Mouse (Mus musculus) brown adipose tissue, adult 24 weeks (tissue): Measurements from ENCODE around the gene Slco1b2. TPM values are rescaled to one million over a fixed set of nuclear protein-coding genes. Genes with fewer than 3 reads are reported as not detected.
"Not testable (repeated sequence)": the region's sequence is repeated elsewhere in the genome, so short reads cannot be mapped to it uniquely, and the experiment has no call there.

Experiments
- H3K27ac ChIP-seq: fragments of 200-500 bp; replicated peaks from 2 replicates; pipeline ENCODE4 v1.5.1; 2012; ENCODE audit warnings: low read depth, mild to moderate bottlenecking, low read length
- H3K4me1 ChIP-seq: fragments of 200-500 bp; 2 replicates; pipeline ENCODE4 v1.6.1; 2012; ENCODE audit warnings: low read length, mixed read lengths; ENCODE audit not compliant: control insufficient read depth, insufficient read depth, insufficient read length
- H3K4me3 ChIP-seq: fragments of 200-500 bp; 2 replicates; pipeline ENCODE4 v1.5.1; 2012; ENCODE audit warnings: low read depth, mild to moderate bottlenecking, low read length, moderate library complexity; ENCODE audit not compliant: insufficient read depth
- polyA plus RNA-seq: library from polyadenylated mRNA; stranded (reverse); fragments of >200 nt; gene quantifications from 2 replicates; pipeline ENCODE4 v1.2.4, GENCODE M21; 2012; ENCODE audit not compliant: missing spikeins, insufficient read depth, insufficient read length

Gene Slco1b2
- not detected in 2 replicates for polyA plus RNA-seq

DNA sequence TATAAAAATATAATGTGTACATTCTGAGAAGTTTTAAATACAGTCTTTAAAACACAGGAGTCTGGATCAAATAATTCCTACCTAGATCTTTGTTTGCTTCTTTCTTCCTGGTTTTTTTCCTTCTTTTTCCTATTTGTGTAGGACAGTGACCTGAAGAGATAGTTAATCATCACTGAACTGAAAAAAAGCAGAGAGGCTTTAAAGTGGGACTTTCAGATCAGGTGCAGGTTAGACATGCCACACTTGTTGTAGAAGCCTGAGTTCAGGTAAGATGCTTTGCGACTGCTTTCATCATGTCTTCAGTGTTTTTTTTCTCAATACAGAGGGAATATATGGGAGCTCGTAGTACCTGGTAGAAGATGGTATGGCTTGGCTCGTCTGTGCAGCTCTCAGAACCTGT, at the start of gene Slco1b2:
Slco1b2 (plus strand) TSS at position 228 of the 400 bp plus-strand sequence.
- H3K27ac ChIP-seq = no peak within 1 kb of the TSS
- no peak within 1 kb of the TSS for H3K4me3 ChIP-seq
- no peaks in the 10 kb centered on the region for H3K4me1 ChIP-seq

GRCm38 (mm10) chr6:141584791-141585403, 44.4 kb upstream of the Slco1b2 start:
- Histone ChIP-seq H3K4me1 (no peaks in the 10 kb centered on the region), H3K27ac (no peak overlapping the region), H3K4me3 (no peak overlapping the region)

- Histone ChIP-seq H3K4me3 (no peak overlapping the region), H3K4me1 (no peaks in the 10 kb centered on the region), H3K27ac (no peak overlapping the region)
Observed at GRCm38 (mm10) chr6:141590002-141590401, 39.3 kb upstream of the Slco1b2 start.

- not testable (repeated sequence) for H3K27ac ChIP-seq, H3K4me3 ChIP-seq, H3K4me1 ChIP-seq
Observed at GRCm38 (mm10) chr6:141590598-141591200, 38.6 kb upstream of the Slco1b2 start.

DNA sequence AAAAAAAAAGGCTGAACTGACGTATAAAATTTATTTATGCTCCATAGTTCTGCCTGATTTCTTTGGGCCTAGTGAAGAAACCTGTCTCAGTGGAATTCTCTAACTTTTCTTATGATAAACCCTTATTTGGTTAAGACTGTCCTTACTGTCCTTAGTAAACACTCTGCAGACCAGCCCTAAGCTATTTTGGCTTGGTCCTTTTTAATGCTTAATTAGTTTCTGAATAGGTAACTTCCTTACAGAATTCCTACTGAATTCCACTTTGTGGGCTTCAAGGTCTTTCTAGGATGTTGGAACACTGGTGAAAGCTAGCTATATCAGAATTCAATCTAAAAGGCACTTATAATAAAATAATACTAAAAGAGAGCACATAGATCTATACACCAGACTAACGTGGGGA, 33.2 kb upstream of the Slco1b2 start:
- Histone ChIP-seq H3K27ac (no peak overlapping the region), H3K4me3 (no peak overlapping the region), H3K4me1 (no peaks in the 10 kb centered on the region)

GRCm38 (mm10) chr6:141597037-141597436, 32.3 kb upstream of the Slco1b2 start:
- no peaks in the 10 kb centered on the region for H3K4me1 ChIP-seq
- H3K27ac ChIP-seq = no peak overlapping the region
- H3K4me3 ChIP-seq = no peak overlapping the region

DNA sequence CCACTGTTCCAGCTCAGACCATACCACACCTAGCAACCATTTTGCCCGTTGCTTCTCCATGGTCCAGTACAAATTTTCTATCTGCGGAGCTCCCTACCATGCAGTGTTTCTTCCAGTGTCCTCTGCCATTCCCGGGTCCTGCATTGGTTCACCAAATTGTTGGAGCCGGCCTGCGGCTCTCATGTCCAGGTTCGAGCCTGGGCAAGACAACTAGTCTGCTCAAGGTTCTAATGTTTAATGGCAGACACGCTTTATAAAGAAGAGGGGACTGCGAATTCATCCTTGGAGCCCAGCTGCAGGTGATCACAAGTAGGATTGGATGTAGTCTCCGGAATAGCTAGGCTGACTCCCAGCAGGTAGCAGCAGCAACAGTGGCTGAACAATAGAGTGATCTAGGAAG, 28.4 kb upstream of the Slco1b2 start:
- Histone ChIP-seq H3K27ac (no peak overlapping the region), H3K4me1 (no peaks in the 10 kb centered on the region), H3K4me3 (no peak overlapping the region)

GRCm38 (mm10) chr6:141610702-141611260, 18.5 kb upstream of the Slco1b2 start:
- H3K27ac ChIP-seq = no peak overlapping the region; the same call in 1 of the 2 replicates
- no peaks in the 10 kb centered on the region; the same call in 1 of the 2 replicates for H3K4me1 ChIP-seq
- no peak overlapping the region for H3K4me3 ChIP-seq

- Histone ChIP-seq H3K4me1 (no peaks in the 10 kb centered on the region; the same call in 1 of the 2 replicates), H3K4me3 (no peak overlapping the region), H3K27ac (peak overlapping the region; percentile 39; the same call in 1 of the 2 replicates)
Observed at GRCm38 (mm10) chr6:141614017-141614416, 15.3 kb upstream of the Slco1b2 start.

DNA sequence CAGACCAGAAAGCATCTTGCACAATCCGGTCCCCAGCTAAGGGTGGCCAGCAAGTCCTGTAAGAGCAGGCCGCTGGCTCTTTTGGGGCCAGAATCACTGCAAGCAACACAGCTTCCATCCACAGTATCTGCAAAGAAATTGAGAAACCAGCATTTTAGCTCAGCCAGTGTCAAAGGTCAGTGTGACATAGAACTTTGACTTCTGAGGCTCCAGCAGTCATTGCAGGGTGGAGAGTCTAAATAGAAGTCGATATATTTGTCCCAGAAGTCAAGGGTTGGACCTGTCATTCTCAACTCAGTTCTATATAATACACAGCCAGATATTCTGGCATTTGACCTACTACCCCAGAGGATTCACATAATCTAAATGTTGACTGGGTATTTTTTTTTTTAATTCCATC, 14.0 kb upstream of the Slco1b2 start:
- Histone ChIP-seq H3K4me1 (no peaks in the 10 kb centered on the region; the same call in 1 of the 2 replicates), H3K4me3 (no peak overlapping the region), H3K27ac (no peak overlapping the region)

GRCm38 (mm10) chr6:141632935-141633334, 3.6 kb downstream of the Slco1b2 start:
- Histone ChIP-seq H3K4me3 (no peak overlapping the region), H3K27ac (no peak overlapping the region), H3K4me1 (no peaks in the 10 kb centered on the region)

DNA sequence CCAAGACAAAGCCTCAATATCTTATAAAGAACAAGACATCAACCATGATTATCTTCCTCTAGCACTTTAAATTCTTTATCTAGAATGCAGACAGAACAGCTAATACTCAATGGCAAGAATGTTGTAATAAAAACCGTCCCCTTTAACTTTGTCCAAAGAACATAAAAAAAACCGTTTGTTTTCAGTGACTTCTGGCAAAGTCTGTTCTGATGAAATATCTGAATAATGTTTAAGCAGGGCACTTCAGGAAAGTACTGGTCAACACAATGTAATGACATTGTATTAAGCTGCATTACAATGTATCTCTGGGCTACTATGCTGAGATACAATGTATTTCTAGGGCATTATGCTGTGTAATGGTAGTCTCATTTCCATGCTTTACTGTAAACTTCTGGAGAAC, 5.9 kb downstream of the Slco1b2 start:
- Histone ChIP-seq H3K4me1 (no peaks in the 10 kb centered on the region), H3K4me3 (no peak overlapping the region), H3K27ac (no peak overlapping the region)

DNA sequence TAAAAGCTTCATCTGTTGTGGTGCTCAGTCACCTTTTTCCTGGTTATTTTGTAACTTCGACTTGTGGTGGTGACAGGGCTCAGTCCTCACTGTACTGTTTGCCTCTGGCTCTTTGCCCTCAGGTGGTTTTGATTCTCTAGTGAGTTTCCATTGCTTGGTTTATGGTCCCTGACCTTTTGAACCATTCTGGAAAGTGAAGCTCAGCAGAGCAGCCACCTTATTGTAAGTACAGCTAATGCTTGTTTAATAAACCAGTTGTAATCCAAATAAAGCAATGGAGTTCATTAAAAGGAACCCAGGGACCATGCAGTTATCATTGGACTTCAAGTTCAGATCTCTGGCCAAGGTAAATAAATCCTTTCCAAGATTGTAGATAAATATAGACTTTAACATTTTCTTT, 11.3 kb downstream of the Slco1b2 start:
- H3K4me3 ChIP-seq = no peak overlapping the region
- no peaks in the 10 kb centered on the region for H3K4me1 ChIP-seq
- H3K27ac ChIP-seq = no peak overlapping the region

GRCm38 (mm10) chr6:141687008-141687407, 57.7 kb downstream of the Slco1b2 start:
- Histone ChIP-seq H3K27ac (no peak overlapping the region), H3K4me3 (no peak overlapping the region), H3K4me1 (no peaks in the 10 kb centered on the region)

- H3K4me3 ChIP-seq = no peak overlapping the region
- H3K4me1 ChIP-seq = no peaks in the 10 kb centered on the region
- H3K27ac ChIP-seq = no peak overlapping the region
Observed at GRCm38 (mm10) chr6:141691246-141691645, 61.9 kb downstream of the Slco1b2 start.
